Mouse (Mus musculus): ENCODE results near the gene Zfp964.

DNA sequence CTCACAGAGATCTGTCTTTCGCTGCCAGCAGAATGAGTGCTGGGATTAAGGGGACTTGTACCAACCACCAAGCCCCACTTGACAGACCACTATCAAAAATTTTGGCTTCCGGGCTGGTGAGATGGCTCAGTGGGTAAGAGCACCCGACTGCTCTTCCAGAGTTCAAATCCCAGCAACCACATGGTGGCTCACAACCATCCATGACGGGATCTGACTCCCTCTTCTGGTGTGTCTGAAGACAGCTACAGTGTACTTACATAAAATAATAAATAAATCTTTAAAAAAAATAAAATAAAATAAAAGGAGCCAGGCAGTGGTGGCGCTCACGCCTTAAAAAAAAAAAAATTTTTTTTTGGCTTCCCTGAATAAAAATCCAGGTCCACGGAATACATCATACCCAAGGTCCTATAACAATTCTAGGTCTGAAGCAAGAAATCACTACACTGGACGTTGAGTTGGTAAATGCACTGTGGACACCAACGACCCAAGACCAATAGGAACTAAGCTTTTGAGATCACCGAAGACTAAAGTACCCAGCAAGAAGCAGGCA lies 396 bp upstream of the Zfp964 start:
- TF ChIP-seq CTCF (IDR thresholded peaks at IDR 0.05; ENCODE audit: control insufficient read depth, insufficient read depth, low read length), result no peak
- TF ChIP-seq POLR2A (IDR thresholded peaks at IDR 0.05; ENCODE audit: borderline replicate concordance, control insufficient read depth, low read depth, low read length), result no peak
